Mouse (Mus musculus): Measurements from ENCODE around the gene Otor.
A peak's percentile ranks its signal among the peaks of the same experiment; 100 is the strongest.

Gene Otor

GRCm38 (mm10) chr2:143078198-143078851, at the start of gene Otor:
Gene Otor, plus strand, starts transcription at chr2:143078473.
- no peak for DNase-seq (ENCODE audit: low spot score)

GRCm38 (mm10) chr2:143031283-143031682, 47.0 kb upstream of the Otor start:
- no peak for DNase-seq (ENCODE audit: low spot score)

GRCm38 (mm10) chr2:143032378-143033255, 45.7 kb upstream of the Otor start:
- DNase-seq (ENCODE audit: low spot score), result no peak

GRCm38 (mm10) chr2:143034350-143035085, 43.8 kb upstream of the Otor start:
- no peak for DNase-seq (ENCODE audit: low spot score)

GRCm38 (mm10) chr2:143035086-143035593, 43.1 kb upstream of the Otor start:
- peak; percentile 55 for DNase-seq (ENCODE audit: low spot score)

- DNase-seq (ENCODE audit: low spot score), result no peak
These were observed 36.7 kb upstream of the Otor start for GRCm38 (mm10) chr2:143041596-143041995.

GRCm38 (mm10) chr2:143055251-143055650, 23.0 kb upstream of the Otor start:
- no peak for DNase-seq (ENCODE audit: low spot score)

GRCm38 (mm10) chr2:143056736-143057135, 21.5 kb upstream of the Otor start:
- DNase-seq (ENCODE audit: low spot score), result peak; percentile 25

GRCm38 (mm10) chr2:143062432-143062811, 15.9 kb upstream of the Otor start:
- DNase-seq (ENCODE audit: low spot score), result no peak

- peak; percentile 88 for DNase-seq (ENCODE audit: low spot score)
These were observed 15.2 kb upstream of the Otor start, which contains the start of gene Snrpb2 for GRCm38 (mm10) chr2:143062812-143063792. Gene Snrpb2, plus strand, starts transcription at chr2:143063039.

GRCm38 (mm10) chr2:143065914-143066313, 12.4 kb upstream of the Otor start:
- no peak for DNase-seq (ENCODE audit: low spot score)

GRCm38 (mm10) chr2:143081693-143082092, 3.4 kb downstream of the Otor start:
- peak; percentile 16 for DNase-seq (ENCODE audit: low spot score)

- DNase-seq (ENCODE audit: low spot score), result no peak
These were observed 6.7 kb downstream of the Otor start for GRCm38 (mm10) chr2:143084852-143085397.

- no peak for DNase-seq (ENCODE audit: low spot score)
These were observed 11.6 kb downstream of the Otor start for GRCm38 (mm10) chr2:143089866-143090265.

- peak; percentile 83 for DNase-seq (ENCODE audit: low spot score)
These were observed 15.5 kb downstream of the Otor start for GRCm38 (mm10) chr2:143093726-143094125.

GRCm38 (mm10) chr2:143094761-143095160, 16.5 kb downstream of the Otor start:
- DNase-seq (ENCODE audit: low spot score), result no peak

- no peak for DNase-seq (ENCODE audit: low spot score)
These were observed 18.9 kb downstream of the Otor start for GRCm38 (mm10) chr2:143097170-143097569.

- peak; percentile 50 for DNase-seq (ENCODE audit: low spot score)
These were observed 35.6 kb downstream of the Otor start for GRCm38 (mm10) chr2:143113859-143114258.

- peak; percentile 70 for DNase-seq (ENCODE audit: low spot score)
These were observed 36.4 kb downstream of the Otor start for GRCm38 (mm10) chr2:143114716-143115115.

- DNase-seq (ENCODE audit: low spot score), result peak; percentile 44
These were observed 39.2 kb downstream of the Otor start for GRCm38 (mm10) chr2:143117453-143117852.

GRCm38 (mm10) chr2:143118221-143118620, 39.9 kb downstream of the Otor start:
- DNase-seq (ENCODE audit: low spot score), result no peak

All from layer of hippocampus, adult 11-12 months (tissue).